Mouse (Mus musculus) cerebellum, adult 11 months (tissue): ENCODE measurements around the gene Fam193b.

Experiments used
- DNase-seq: peaks from one replicate; pipeline ENCODE4 v3.0.0; 2022

Fam193b gene

GRCm38 (mm10) chr13:55494883-55495621 lies 75.9 kb downstream of the Fam193b start:
- DNase-seq = peak; percentile 73

- DNase-seq = no peak
Measured at GRCm38 (mm10) chr13:55494257-55494656, 76.7 kb downstream of the Fam193b start.
